Mouse (Mus musculus) lung, postnatal 0 days (tissue): ENCODE results near the gene Gm20388.

Experiments used
- CTCF ChIP-seq: IDR thresholded peaks from 2 replicates; pipeline ENCODE4 v1.5.1; 2016; ENCODE audit warnings: antibody characterized with exemption, mild to moderate bottlenecking
- EP300 ChIP-seq: IDR thresholded peaks from 2 replicates; pipeline ENCODE4 v1.6.1; 2016; ENCODE audit warnings: antibody characterized with exemption, mild to moderate bottlenecking, control low read depth

DNA sequence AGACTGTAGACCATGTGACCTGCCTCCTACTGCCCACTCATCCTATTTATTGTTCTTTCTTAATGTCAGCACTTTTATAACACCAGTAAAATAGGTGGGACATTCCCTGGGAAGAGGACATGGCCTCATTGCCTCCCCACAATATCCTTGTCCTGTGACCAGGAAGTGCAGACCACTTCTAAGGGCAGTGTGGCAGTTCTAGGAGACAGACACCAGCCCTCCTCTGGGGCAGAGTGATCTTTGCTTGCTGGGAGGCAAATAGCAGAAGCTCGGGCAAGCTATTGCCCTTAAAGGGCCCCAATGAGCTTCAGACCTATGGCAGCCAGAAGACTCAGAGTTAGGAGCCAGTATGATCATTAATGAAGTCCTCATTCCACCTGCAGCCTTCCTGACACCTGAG, 2694.0 kb downstream of the Gm20388 start:
- no peak for TF ChIP-seq CTCF
- no peak for TF ChIP-seq EP300
